Mouse (Mus musculus) brain, embryonic 18.5 days (tissue): ENCODE data around the gene Cass4.

Experiments
- DNase-seq: peaks from one replicate; pipeline ENCODE4 v3.0.0-alpha.2; 2012; ENCODE audit warnings: low read depth, low spot score

The Cass4 gene

DNA sequence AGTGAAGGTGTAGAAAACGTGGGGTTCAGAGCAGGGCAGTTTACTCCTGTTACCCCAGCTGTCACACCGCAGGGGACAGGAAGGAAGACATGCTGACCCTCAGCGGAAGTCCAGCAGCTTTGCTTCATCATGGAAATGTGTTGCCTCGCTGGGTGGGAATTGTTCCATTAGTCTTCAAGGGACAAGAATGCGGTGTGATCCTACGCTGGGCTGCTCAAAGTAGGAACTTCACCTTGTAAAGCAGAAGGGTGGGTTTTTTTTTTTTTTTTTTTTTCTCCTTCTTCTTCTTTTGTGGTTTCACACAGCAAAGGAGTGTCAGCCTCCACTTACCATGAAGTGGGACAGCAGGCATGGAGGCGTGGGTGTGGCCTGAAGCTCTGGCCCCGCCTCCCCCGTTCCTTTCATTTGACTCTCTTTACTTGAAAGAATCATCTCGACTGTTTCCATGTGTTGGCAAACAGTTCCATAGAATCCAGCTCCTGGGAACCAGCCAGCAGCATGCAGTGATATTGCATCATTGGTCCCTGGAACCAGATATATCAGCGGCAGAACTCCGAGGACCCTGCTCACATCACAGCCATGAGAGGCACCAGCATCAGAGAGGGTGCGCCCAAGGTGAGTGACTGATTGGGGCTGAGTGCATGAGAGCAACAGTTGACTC lies at the start of gene Cass4:
Cass4 (plus strand) TSS at position 404 of the 661 bp plus-strand sequence.
- DNase-seq, result no peak

DNA sequence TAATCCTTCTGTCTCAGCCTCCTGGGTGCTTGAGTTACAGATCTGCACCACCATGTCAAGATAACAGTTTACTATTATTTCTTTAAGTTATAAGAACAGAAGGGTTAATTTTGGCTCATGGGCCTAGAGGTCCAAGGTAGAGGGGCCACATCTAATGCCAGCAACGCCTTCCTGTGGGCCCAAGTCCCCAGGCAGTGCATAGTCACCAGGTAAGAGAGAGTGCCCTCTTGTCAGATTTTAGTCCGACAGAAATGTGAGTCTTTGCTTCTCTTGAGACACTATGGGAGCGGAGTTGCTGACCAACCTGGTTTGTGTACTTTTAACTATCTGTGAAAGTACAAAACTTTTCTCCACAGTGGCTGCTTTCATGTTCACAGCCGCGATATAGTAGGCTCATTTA lies 48.9 kb upstream of the Cass4 start:
- no peak for DNase-seq

DNA sequence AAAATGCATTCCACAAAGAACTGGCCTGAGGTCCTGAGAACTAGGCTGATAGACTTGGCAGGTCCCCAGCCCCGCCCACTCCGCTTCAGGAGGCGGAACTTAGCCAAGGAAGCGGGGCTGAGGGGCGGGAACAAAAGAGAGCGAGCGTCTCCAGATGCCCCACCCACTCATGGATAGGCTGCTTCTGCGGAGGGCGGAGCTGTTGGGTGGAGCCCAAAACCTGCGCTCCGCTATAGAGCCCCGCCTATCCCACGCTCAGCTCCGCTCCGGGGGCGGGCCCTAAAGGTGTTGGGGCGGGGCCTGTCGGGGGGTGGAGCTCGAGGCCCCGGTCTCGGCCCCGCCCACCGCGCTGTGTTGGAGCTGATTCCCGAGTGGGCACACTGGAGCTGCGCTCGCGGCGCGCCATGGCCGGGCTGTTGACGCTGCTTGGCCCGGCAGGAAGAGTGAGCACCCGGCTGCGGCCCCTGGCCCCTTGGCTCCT lies 48.3 kb upstream of the Cass4 start, which contains the start of gene Fam210b:
Fam210b (plus strand) TSS at position 308 of the 481 bp plus-strand sequence.
- DNase-seq, result peak; percentile 91

DNA sequence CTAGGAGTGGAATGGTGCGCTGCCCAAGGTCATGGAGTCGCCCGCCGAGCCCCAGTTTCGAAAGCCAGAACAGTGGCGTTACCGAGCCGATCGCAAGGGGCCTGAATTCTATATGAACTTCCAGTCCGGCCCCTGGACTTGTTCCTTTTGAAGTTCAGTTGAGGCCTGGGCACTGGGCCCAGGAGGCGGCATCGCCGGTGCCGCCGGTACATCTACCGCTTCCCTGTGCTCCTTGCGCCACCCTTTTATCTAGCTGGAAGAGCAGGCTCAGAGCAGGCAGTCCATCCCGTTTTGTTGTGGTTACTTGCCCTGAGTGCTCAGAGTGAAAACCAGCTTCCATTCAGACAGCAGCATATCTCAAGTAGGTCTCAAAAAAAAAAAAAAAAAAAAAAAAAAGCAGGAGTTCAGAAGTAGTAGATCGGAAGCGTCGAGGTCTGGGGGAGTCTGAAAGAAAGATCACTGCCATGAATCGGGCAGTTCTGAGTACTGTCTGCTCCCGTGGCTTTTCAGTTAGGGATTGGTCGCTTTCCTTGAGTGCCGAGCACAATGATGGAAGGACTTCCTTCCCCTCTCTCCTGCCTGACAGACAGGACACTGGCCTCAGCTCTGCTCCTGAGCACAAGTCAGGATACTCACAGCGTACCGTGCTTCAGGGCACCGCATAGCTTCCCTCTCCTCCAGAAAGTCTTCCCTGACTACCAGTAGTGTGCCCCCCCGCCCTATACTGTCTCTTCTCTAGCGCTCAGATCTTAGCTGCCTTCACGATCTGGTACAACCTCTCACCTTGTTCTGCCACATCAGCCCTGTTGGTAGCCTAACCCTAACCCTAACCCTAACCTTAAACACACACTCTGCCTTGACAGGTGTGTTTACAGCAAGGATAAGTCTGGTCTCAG lies 47.3 kb upstream of the Cass4 start:
- DNase-seq, result no peak

DNA sequence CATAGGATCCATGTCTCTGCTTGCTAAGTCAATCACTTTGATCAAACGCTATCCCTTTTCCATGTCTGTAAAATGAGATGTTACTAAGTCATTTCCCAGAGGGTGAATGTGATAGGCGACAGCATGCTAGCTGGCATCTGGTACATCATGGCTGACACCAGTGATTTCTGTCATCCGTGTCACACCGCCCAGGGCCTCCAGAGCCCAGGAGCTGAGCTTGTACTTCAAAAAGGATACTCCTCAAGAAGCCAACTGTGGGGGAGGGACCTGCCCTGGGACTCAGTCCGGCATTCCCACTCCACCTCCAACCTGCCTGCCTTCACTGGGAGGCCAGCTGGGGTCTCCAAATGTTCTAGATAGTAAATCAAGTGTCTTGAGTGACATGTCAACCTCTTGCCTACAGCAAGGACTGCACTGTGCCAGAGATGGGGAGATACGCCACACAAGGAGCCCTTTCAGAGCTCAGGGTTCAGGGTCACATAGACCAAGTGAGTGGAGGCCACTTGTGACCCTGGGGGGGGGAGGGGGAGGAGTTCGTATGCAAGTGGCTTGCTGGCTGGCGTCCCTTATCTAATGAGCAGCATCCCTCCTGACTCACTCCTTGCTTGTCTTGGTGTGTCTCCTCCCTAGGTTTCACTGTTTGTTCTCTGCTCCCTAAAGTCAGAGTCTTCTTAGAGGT lies 46.5 kb upstream of the Cass4 start:
- no peak for DNase-seq

DNA sequence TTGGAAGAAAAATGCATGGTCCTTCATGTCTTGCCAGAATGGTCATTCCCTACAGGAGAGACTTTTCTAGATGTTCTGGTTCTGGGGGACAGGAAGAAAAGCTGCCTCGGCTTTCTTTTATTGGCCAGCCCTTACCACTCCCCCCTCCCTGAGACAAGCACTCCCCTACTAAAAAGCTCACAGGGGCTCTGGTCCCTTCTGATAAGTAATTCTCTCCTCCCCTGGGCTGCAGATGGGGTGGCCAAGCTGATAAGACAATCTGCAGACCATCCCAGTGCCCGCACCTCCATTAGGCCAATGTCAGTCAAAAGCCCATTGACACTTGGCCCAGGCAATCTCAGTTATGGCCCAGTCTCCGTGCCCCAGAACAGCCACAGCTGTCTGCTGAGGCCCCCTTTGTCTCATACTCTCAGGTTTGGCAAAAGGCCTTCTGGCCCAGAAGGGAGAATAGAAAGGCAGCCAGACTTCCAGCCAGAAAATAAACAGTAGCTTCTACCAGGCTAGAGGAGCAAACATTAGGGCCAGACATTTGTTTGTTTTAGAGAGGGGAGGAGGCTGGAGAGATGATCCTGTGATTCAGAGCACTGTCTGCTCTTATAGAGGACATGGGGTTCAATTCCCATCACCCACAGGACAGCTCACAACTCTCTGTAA lies 45.2 kb upstream of the Cass4 start:
- no peak for DNase-seq

DNA sequence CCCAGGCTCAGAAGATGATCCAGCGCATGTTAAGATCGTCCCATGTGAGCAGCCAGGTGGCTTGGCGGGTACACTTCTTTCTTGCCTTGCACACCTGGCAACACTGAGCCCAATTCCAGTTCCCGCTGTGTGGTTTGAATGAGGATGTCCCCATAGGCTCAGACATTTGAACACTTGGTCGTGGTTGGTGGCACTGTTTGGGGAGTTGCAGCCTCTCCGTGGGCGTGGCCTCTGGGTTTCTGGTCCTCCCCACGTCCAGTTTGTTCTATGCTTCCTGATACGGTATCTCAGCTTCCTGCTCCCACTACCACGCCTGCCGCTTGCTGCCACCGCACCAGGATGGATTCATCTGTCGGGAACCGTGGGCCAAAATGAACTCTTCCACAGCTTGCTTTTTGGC lies 43.8 kb upstream of the Cass4 start:
- DNase-seq, result no peak

DNA sequence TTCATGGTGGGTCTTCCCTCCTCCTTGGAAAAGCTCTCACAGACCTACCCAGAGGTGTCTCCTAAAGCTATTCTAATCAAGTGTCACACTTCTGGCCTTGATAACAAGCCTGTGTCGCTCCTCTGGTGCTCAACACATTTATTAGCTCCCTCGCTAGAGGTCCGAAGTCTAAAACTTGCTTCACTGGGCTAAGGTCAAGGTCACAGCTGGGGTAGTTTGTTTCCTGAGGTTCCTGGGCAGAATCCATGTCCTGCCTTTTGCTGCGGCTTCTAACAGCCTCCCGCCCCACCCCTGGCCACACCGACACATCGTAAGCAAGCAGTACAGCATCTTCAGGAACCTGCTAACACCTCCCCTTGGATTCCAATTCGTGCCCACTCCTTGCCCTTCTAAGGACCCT lies 42.8 kb upstream of the Cass4 start:
- no peak for DNase-seq

DNA sequence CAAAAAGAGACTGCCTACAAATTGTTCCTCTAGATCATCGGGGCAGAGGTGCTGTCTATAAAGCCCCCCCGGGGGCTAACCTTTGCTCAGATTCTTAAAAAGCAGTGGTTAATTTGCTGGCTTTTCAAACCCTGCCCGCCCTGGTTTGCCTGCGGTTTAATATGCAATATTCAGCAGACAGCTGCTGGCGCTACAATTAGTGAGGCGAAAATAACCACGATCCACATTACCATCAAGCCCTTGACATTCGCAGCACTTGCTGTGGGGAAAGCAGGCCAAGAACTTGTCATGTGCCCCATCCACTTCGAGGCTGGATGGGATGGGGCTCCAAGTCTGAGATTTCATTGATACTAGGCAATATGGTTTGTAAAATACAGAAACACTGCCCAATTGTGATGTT lies 40.4 kb upstream of the Cass4 start:
- DNase-seq, result no peak

DNA sequence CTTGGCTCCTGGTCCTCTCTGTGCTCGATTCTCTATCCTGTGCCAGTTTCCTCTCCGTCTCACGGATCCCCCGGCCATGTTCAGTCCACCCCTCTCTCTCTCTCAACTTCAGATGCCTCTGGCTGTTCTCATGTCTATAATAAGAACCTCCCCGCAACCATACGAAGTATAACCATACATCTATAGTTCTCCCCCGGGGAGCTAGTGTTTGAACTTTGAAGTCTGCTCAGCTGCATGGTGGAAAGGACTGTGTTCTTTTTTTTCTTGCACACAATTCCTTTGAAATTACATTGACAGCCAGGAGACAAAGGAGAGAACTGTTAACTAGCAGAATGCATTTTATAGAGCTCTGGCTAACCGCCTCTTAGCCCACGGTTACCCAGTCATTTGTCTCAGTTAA lies 38.8 kb upstream of the Cass4 start:
- DNase-seq, result no peak

DNA sequence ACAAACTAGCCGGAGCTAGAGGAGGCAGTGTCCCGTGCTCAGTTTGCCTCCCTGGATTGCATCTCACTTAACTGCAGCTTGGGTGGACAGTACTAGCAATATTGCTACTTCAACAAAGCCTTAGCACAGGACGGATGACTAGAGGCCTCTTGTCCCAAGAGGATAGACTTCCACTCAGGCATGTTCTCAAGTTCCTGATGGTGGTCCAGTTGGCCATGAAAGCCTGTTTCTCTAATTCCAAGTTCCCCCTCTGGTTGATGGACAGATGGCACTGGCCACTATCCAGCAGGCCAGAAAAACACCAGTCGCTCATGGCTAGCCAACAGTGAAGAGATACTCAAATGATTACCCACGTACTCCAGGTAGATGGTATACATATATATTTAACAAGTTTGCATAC lies 37.8 kb upstream of the Cass4 start:
- DNase-seq, result no peak

DNA sequence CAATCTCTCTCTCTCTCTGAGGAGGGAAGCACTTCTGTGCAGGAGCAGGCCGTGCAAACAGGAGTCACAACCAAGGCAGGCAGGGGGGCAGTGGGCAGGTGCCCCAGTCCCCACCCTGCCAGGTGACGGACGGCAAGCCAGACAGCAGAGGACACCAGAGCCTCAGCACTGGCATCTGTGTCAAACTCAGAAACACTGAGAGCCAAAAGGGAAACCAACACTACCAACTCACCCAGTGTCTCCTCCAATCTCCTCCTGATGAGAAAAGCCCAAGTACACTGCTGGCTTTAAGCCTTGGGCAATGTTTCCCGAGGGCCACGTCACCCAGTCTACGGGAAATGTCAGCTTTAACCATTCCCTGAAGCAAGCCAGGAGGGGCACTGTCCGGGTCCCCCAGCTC lies 30.4 kb upstream of the Cass4 start:
- DNase-seq, result no peak

DNA sequence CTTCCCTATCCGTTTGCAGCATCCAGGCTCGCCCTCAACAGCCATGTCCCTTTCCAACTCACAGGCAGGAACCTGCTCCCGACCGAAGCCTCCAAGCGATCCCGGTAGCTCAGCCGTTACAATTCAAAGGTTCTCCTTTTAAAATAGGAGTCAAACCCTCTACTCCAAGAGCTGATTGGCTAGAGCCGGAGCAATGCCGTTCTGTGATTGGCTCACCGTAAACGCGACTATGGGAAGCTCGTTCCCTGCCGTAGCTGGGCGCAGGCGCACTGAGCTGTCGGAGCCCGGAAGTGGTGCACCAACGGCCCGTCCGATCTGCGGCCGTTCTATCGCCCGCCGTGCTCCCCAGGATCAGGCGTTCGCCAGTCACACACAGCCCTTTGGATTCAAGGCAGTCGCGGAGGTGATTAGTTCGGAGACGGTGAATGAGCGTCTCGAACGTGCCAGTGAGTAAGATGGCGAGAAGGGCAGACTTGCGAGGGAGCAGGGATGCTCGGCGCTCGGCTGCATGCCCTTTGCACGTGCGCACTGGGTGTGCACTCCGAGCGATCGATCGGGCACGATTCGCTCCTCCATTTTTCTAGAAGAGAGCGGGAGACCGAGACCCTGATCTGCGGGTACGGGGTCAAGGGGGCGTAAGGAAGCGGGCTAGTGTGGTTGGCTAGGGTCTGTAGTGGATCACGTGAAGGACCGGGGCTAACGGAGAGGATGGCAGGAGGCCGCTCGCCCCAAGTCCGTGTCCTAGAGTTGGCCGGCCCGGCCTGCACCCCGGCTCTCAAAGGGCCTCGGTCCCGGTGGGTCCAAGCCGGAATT lies 23.0 kb upstream of the Cass4 start, which contains the start of the genes Aurka and Cstf1:
Aurka (minus strand) TSS at position 125 of the 813 bp plus-strand sequence.
Cstf1 (plus strand) TSS at position 271 of the 813 bp plus-strand sequence.
- peak; percentile 89 for DNase-seq

DNA sequence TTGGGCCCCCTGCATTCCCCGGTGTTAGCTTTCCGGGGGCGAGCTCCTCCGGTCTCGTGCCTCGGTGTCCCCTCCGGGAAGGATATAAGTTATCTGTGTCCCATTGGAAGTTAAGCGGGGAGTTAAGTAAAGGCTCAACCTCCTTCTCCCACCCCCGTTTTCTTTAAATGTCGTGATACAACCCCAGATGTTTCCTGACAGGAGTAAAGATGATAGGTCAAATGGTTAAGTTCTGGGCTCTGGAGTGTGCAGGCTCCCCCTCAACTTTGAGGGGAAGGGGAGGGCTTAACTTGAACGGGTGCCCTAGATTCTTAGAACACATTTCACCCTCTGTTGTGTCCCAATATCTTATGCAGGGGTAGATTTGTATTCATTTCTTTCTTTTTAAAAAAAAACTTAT lies 22.3 kb upstream of the Cass4 start:
- no peak for DNase-seq

DNA sequence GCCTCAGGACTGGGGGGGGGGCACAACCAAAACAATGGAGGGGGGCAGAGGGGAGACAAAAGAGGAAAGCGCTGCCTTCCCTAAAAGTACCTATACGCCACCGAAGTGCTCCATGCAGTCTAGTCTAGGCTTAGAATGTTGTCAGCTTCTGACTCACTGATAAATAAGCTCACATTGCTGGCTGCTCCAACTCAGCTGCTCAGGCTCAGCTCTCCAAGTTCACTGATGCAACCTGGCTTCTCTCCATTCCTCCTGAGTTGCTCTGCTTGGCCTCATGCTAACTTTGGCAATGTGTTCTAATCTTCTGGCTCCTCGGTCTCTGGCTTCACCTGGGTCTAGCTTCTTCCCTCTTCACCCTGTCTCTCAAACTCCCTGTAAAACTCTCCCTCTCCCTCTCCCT lies 17.0 kb upstream of the Cass4 start:
- DNase-seq, result no peak

DNA sequence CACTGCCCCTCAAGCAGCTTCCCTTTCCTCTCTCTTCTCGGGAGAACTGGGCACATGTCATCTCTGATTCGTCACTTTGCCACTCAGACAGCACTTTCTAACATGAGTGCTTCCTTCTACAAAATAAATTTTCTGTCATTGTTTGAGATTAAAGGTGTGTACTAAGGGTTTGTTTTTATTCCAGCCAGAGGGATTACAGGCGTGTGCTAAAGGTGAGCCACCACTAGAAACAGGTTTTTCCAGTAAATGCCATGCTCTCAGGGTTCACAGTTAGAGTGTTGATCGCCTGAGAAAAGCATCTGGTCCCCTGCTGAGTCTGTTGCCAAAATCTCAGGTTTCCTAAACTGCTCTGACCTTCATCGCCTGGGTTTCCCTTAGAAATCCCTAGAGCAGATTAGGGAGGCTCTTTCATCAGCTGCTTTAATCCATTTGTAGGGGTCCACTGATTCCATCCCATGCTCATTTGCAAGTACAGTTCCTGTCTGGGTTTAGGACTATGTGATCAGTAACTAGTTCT lies 16.5 kb upstream of the Cass4 start:
- no peak for DNase-seq

DNA sequence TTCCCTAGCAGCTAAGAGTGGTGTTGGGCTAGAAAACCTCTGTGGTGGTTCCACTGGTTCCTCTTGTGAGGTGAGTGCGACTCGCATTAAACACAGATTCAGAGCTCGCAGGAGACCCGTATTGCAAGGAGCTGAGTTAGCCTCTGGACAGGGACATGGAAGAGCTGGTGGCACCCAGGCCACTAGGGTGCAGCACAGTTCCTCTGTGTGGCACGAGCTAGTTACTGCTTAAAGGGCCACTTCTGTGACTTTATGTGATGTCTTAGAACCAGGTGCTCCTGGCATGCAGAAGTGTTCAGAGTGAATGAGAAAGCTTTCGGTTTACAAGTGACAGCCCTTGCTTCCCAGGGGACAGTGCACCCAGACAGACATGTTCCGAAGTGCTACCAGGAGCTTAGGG lies 15.3 kb upstream of the Cass4 start:
- DNase-seq, result no peak

DNA sequence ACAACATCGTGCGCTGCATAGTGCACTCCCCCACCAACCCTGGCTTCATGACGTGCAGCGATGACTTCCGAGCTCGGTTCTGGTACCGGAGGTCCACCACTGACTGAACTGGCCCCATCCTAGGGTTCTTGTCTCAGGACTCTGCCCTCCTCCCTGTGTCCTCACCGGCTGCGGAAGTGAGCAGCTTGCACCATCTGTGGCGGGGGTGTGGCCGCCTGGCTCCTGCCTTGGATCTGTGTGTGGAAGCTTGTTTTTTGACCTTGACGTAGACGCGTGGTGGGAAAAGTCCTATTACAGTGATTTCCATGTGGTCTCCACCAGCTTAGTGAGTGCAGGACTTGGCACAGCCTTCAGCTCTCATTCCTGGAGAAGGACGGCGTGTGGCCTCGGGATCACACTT lies 13.1 kb upstream of the Cass4 start:
- no peak for DNase-seq

DNA sequence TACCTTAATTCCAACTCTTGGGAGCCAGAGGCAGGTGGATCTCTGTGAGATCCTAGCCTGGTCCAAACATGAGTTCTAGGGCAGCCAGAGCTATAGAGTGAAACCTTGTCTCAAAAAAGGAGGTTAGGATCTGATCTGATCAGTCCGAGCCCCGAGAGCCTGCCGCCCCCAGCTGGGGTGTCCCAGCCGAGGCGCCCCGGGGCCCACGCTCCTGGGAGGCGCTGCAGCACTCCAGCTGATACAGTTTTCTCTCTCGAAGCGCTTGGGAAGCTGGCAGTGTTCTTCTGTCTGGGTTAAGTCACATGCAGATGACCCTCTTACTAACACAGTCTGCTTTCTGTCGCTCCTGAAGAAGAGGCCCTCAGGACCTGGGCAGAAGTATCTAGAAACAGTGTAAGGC lies 12.3 kb upstream of the Cass4 start:
- no peak for DNase-seq

DNA sequence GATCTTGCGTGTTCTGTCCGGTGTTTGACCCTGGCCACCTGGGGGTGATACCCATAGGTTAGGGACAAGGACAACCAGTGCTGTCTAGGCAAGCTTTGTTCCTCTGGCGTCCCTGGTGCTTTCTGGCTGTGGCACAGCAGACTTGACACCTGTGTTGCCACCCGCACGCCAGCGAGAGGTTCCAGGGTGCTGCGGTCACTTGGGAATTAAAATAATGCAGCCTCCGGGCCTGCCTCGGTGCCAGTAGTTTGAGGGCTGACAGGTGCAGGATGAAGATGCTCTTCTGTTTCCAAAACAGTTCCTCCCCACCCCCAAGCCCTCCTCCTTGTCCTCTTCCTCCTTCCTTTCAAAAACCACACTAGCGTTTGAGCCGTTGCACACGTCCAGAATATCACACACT lies 11.7 kb upstream of the Cass4 start:
- no peak for DNase-seq

DNA sequence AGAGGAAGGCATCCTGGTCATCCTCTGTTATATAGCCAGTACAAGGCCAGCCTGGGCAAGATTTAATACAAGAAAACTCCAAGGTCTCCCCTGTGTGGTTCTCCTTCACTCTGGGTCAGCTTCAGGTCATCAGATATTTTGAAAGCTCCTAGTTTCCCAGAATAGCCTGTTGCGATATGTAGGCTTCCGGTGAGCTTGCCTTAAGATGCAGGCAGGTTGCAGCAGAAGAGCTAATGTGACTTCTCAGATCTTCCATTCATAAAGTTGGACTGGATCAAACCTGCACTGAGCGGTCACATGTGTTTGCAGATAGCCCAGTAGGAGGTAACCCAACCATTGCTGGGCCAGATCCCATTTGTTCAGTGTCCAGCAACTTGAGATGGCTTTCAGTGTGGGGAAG lies 8.9 kb upstream of the Cass4 start:
- DNase-seq, result no peak
